Mouse (Mus musculus) forebrain, embryonic 14.5 days (tissue): Measurements from ENCODE around the gene Plekha6. TPM values are rescaled to one million over a fixed set of nuclear protein-coding genes. Genes with fewer than 3 reads are reported as not detected.

Experiments
- ATAC-seq: fragments of 200-750 bp; cut with Nextera tagmentation; 2 replicates; pipeline ENCODE4 v1.8.0; 2017; ENCODE audit warnings: mild to moderate bottlenecking, moderate library complexity
- DNase-seq: peaks from one replicate; pipeline ENCODE4 v3.0.0-alpha.2; 2015; ENCODE audit warnings: low spot score
- H3K27ac ChIP-seq: fragments of 300-500 bp; sonication (generic); 2 replicates; pipeline ENCODE4 v1.5.1; 2014; ENCODE audit warnings: low read depth, mild to moderate bottlenecking, control low read depth, low read length, moderate library complexity
- H3K27me3 ChIP-seq: fragments of 300-500 bp; sonication (generic); replicated peaks from 2 replicates; pipeline ENCODE4 v1.6.1; 2014; ENCODE audit warnings: low read length, control low read depth, mixed read lengths; ENCODE audit not compliant: control insufficient read depth, insufficient read depth
- H3K36me3 ChIP-seq: fragments of 300-500 bp; sonication (generic); 2 replicates; pipeline ENCODE4 v1.6.1; 2014; ENCODE audit warnings: low read length, control low read depth; ENCODE audit not compliant: control insufficient read depth, insufficient read depth
- H3K4me1 ChIP-seq: fragments of 300-500 bp; sonication (generic); 2 replicates; pipeline ENCODE4 v1.6.1; 2014; ENCODE audit warnings: antibody characterized with exemption, low read length, control low read depth; ENCODE audit not compliant: control insufficient read depth, insufficient read depth
- H3K4me2 ChIP-seq: fragments of 300-500 bp; sonication (generic); 2 replicates; pipeline ENCODE4 v1.6.1; 2014; ENCODE audit warnings: mild to moderate bottlenecking, control low read depth, low read length
- H3K4me3 ChIP-seq: fragments of 300-500 bp; sonication (generic); 2 replicates; pipeline ENCODE4 v1.5.1; 2014; ENCODE audit warnings: low read depth, low read length, control low read depth
- H3K9ac ChIP-seq: fragments of 300-500 bp; sonication (generic); 2 replicates; pipeline ENCODE4 v1.6.1; 2014; ENCODE audit warnings: mild to moderate bottlenecking, low read length, control low read depth, moderate library complexity
- H3K9me3 ChIP-seq: fragments of 300-500 bp; sonication (generic); replicated peaks from 2 replicates; pipeline ENCODE4 v1.6.1; 2016; ENCODE audit warnings: low read length, control low read depth, mixed read lengths; ENCODE audit not compliant: control insufficient read depth
- WGBS: fragments of 180-500 bp; shearing (Covaris S2); extraction: QIAGEN DNeasy Blood & Tissue Kit; methylation state at CpG from one replicate; pipeline ENCODE4 v1.1.7; 2014; 5-methylcytosine and 5-hydroxymethylcytosine counted together
- polyA plus RNA-seq: library from polyadenylated mRNA; unstranded; fragments of >200 nt; fragmentation: Nextera tagmentation; extraction: Ambion mirVana; gene quantifications from 2 replicates; pipeline ENCODE4 v1.2.1, GENCODE M21; 2014

The Plekha6 gene
- polyA plus RNA-seq, 1 experiment from 2014 or later, result 7.3 TPM

DNA sequence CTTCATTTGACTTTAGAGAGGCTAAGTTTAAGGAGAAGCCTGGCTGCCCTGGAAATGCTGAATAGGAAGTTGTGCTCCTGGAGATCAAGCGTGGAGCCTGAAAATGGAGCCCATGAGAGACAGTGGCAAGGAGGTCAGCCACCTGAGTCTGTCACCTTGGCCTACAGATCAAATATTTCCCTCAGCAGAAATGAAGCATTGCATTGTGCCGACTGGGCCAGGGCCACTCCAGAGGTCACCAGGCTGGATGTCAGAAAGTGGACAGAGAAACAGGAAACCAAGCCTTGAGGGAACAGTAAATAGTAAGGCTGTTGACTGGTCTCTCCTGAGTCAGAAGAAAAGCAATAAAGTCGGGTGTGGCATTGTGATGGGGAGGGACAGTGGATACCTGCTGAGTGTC lies 61.1 kb downstream of the Plekha6 start:
- ATAC-seq (no peak), DNase-seq (no peak)
- no peak overlapping the region for H3K27ac ChIP-seq
- no peak overlapping the region for H3K4me3 ChIP-seq
- H3K9me3 ChIP-seq, result no peaks in the 10 kb centered on the region
- peaks cover 29% of the 10 kb centered on the region for H3K4me1 ChIP-seq
- H3K36me3 ChIP-seq, result no peaks in the 10 kb centered on the region
- H3K4me2 ChIP-seq, result no peak overlapping the region
- no peaks in the 10 kb centered on the region for H3K27me3 ChIP-seq
- no peak overlapping the region for H3K9ac ChIP-seq
- WGBS, result 84% methylated on average over 3 of the region's 3 CpGs

DNA sequence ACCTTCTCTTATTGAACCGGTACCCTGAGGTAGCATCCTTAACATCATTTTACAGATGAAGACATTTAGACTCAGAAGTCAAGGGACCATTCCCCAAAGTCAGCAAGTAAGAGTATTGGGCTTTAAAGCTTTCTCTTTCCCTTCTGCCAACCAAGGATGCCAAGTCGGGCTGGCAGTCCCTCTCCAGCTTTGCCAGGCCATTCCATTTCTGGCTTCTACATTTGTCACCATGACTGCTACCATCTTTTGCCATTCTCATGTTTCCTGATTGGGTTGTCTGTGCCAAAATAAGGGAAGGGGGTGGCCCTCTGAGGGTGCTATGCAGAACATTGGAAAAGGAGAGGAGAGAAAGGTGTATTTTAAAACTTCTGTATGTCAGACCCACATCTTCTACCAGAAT lies 61.6 kb downstream of the Plekha6 start:
- no peak for DNase-seq
- 96% methylated on average over 2 of the region's 2 CpGs for WGBS
- Histone ChIP-seq H3K27me3 (no peaks in the 10 kb centered on the region), H3K4me2 (no peak overlapping the region), H3K4me3 (no peak overlapping the region), H3K9ac (no peak overlapping the region), H3K4me1 (peaks cover 29% of the 10 kb centered on the region), H3K27ac (no peak overlapping the region), H3K36me3 (no peaks in the 10 kb centered on the region), H3K9me3 (no peaks in the 10 kb centered on the region)
- no peak for ATAC-seq

DNA sequence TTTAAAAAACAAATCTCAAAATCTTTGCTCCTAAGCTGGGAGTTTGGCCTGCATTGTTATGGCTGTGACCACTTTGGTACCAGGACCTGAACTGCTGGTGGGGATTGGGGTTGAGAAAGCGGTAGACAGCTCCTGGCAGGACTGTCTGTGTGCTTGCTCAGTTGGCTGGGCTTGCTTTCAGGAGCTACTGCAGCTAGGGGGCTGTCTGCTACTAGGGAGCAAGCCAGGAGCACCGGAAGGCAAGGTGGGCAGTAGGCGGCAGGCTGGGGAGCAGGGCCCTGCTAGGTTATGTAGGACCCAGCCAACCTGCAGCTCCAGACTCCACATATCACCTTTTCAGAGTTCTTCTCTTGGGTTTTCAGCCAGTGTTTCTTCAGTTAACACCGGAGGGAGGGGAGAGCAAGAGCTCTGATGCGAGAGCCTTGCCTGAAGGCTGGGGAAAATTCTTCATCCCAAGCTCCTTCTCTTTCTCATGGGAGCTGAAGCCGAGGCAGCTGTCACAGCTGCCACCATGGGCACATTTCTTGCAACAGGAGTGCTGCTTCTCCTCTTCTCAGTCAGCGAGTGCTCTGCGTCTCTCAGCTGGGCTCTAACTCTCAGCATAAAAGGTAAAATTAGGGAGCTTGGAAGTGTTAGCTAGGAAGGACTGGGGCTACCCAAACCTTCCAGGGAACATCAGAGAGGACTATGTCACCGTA lies 62.1 kb downstream of the Plekha6 start:
- no peak overlapping the region for H3K9ac ChIP-seq
- H3K9me3 ChIP-seq, result no peaks in the 10 kb centered on the region
- 47% methylated on average over 9 of the region's 9 CpGs for WGBS
- no peak for ATAC-seq
- no peaks in the 10 kb centered on the region for H3K36me3 ChIP-seq
- peak overlapping the region; percentile 55; the same call in 1 of the 2 replicates for H3K27ac ChIP-seq
- no peak overlapping the region for H3K4me3 ChIP-seq
- DNase-seq, result no peak
- H3K27me3 ChIP-seq, result no peaks in the 10 kb centered on the region
- peaks cover 29% of the 10 kb centered on the region for H3K4me1 ChIP-seq
- H3K4me2 ChIP-seq, result no peak overlapping the region

GRCm38 (mm10) chr1:133226928-133227327 lies 62.9 kb downstream of the Plekha6 start:
- no peaks in the 10 kb centered on the region for H3K9me3 ChIP-seq
- H3K4me3 ChIP-seq, result no peak overlapping the region
- 0 out of 2 replicates have a peak, but pooled peaks cover 2% of the 10 kb centered on the region for H3K27me3 ChIP-seq
- peak; percentile 78 for ATAC-seq
- peaks cover 29% of the 10 kb centered on the region for H3K4me1 ChIP-seq
- no peaks in the 10 kb centered on the region for H3K36me3 ChIP-seq
- DNase-seq, result peak; percentile 87
- H3K27ac ChIP-seq, result peak overlapping the region; percentile 55; the same call in 1 of the 2 replicates
- peak overlapping the region; percentile 29; the same call in 1 of the 2 replicates for H3K9ac ChIP-seq
- WGBS, result 6% methylated on average over 9 of the region's 9 CpGs
- peak overlapping the region; percentile 14; the same call in 1 of the 2 replicates for H3K4me2 ChIP-seq

GRCm38 (mm10) chr1:133227378-133227777 lies 63.4 kb downstream of the Plekha6 start:
- peak; percentile 49; the same call in 1 of the 2 replicates for ATAC-seq
- 28% methylated on average over 2 of the region's 2 CpGs for WGBS
- Histone ChIP-seq H3K9ac (peak overlapping the region; percentile 29; the same call in 1 of the 2 replicates), H3K27ac (no peak overlapping the region), H3K4me3 (no peak overlapping the region), H3K36me3 (no peaks in the 10 kb centered on the region), H3K27me3 (0 out of 2 replicates have a peak, but pooled peaks cover 2% of the 10 kb centered on the region), H3K9me3 (no peaks in the 10 kb centered on the region), H3K4me2 (peak overlapping the region; percentile 14; the same call in 1 of the 2 replicates), H3K4me1 (peaks cover 27% of the 10 kb centered on the region)
- DNase-seq, result no peak

DNA sequence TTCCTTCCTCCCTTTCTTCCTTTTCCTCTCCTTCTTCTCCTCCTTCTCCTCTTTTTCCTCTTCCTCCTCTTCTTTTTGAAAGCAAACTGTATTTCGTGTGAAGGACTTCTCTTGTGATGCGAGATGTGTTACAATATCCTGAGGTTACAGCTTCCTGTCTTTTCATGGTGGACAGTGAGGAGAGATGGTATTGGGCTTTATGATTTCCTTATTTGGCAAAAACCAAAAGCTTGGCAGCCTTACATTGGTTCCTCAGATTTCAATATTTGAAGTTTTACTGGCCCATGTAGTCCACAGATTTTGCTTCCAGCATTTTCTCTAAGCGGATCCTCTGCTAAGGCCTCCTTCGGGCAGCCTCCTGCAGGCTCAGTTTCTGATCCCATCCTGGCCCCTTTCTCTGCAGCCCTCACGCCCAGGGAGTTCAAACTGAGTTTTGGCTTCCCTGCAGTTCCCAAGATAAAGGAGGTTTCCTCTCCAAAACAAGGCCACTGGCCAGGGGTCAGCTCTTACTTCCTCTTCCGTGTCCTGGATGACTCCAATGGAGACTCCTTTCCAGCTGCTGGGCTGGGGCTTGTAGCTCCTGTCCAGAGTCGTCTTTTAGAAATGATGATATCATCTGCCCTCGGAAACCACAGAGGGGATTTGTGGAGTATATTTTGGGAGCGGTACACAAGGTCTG lies 64.9 kb downstream of the Plekha6 start:
- ATAC-seq (no peak), DNase-seq (no peak)
- Histone ChIP-seq H3K4me1 (peaks cover 24% of the 10 kb centered on the region), H3K27ac (no peak overlapping the region), H3K4me2 (no peak overlapping the region), H3K36me3 (no peaks in the 10 kb centered on the region), H3K9me3 (no peaks in the 10 kb centered on the region), H3K4me3 (no peak overlapping the region), H3K27me3 (0 out of 2 replicates have a peak, but pooled peaks cover 2% of the 10 kb centered on the region), H3K9ac (no peak overlapping the region)
- 69% methylated on average over 9 of the region's 9 CpGs for WGBS

DNA sequence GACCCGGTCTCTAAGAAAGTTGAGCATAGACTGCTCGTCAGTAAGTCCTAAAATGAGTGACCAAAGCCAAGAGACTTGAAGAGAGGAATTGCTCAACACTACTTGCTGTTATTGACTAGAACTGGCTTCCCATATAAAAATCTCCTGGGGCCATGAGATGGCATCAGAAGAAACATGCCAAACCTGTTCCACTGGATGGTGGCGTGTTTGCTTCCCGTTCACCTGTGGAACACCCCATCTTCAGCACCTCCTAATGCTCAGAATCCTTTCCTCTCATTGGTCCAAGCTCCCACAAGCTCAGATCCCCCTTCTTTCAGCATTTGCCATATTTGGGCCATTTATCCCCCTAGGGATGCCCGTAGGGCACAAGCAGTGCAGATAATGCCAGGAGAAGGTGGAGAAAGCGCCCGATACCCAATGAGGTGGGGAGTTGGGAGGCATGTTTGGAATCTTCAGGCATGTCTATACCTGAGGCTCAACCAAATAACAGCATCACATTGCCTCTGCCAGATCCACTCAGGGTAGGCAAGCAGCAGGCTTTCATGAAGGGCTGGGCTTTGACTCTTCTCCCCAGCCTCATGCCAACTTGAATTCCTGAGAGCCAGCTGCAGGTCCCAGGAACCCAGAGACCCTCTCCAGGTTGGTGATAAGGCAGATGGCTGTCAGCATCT lies 67.6 kb downstream of the Plekha6 start:
- H3K27ac ChIP-seq, result no peak overlapping the region
- H3K4me2 ChIP-seq, result no peak overlapping the region
- H3K9me3 ChIP-seq, result no peaks in the 10 kb centered on the region
- H3K27me3 ChIP-seq, result 0 out of 2 replicates have a peak, but pooled peaks cover 2% of the 10 kb centered on the region
- no peak overlapping the region for H3K4me3 ChIP-seq
- H3K36me3 ChIP-seq, result no peaks in the 10 kb centered on the region
- no peak for ATAC-seq
- no peak for DNase-seq
- H3K9ac ChIP-seq, result no peak overlapping the region
- 94% methylated on average over 7 of the region's 7 CpGs for WGBS
- H3K4me1 ChIP-seq, result peaks cover 16% of the 10 kb centered on the region

DNA sequence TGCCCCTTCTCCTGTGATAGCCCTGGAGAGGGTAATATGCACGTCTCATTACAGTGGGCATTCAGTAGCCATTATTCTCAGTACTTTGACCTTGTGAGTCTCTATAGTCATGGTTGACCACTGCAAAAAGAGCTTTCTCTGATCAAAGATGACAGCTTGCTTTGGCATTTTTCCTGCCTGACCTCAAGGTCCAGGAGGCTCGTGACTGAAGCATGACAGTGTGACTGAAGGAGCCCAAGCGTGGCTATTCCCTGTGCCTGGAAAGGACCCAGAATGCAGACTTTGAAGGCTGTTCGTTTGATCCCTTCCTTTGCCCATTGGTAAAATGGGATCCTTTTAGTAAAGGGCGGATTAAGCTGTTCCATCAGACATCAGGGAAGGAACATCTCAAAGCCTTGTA lies 71.9 kb downstream of the Plekha6 start:
- Histone ChIP-seq H3K27me3 (0 out of 2 replicates have a peak, but pooled peaks cover 2% of the 10 kb centered on the region), H3K9ac (no peak overlapping the region), H3K27ac (no peak overlapping the region), H3K9me3 (no peaks in the 10 kb centered on the region), H3K36me3 (no peaks in the 10 kb centered on the region), H3K4me1 (0 out of 2 replicates have a peak, but pooled peaks cover 3% of the 10 kb centered on the region), H3K4me2 (no peak overlapping the region), H3K4me3 (no peak overlapping the region)
- 60% methylated on average over 5 of the region's 5 CpGs for WGBS
- ATAC-seq, result no peak
- DNase-seq, result no peak
